Mouse (Mus musculus) myocyte (in vitro differentiated cells): ENCODE measurements at regions not wholly inside any gene's neighbourhood (a gene's known extent, or its start where the extent isn't known, plus 50 kb on each side); places are given as distances from the start of the nearest gene placed in this dataset.

ENCODE experiments used
- E2F4 ChIP-seq: IDR thresholded peaks from one replicate; pipeline ENCODE4 v1.6.1; 2011; ENCODE audit warnings: mild to moderate bottlenecking, control low read depth, moderate library complexity; ENCODE audit not compliant: insufficient read depth
- MAX ChIP-seq: IDR thresholded peaks from one replicate; pipeline ENCODE4 v1.6.1; 2011; ENCODE audit warnings: low read depth, mild to moderate bottlenecking, control low read depth
- MYOG ChIP-seq, 3 experiments: IDR thresholded peaks; one replicate each; pipeline ENCODE4 v1.6.1; 2011; ENCODE audit warnings: control low read depth in 2 of 3, low read depth in 2 of 3, mild to moderate bottlenecking in 2 of 3; ENCODE audit not compliant: insufficient read length in 2 of 3, control insufficient read depth in 1 of 3, insufficient read depth in 1 of 3
- POLR2A ChIP-seq: IDR thresholded peaks from one replicate; pipeline ENCODE4 v1.6.1; 2011; ENCODE audit warnings: low read depth, mild to moderate bottlenecking, control low read depth, moderate library complexity; ENCODE audit not compliant: insufficient read length
- POLR2AphosphoS2 ChIP-seq: IDR thresholded peaks from one replicate; pipeline ENCODE4 v1.6.1; 2011; ENCODE audit warnings: low read depth, control low read depth; ENCODE audit not compliant: insufficient read length
- REST ChIP-seq: IDR thresholded peaks from one replicate; pipeline ENCODE4 v1.6.1; 2011; ENCODE audit warnings: mild to moderate bottlenecking, control low read depth, moderate library complexity; ENCODE audit not compliant: insufficient read depth, insufficient read length
- TCF12 ChIP-seq: IDR thresholded peaks from one replicate; pipeline ENCODE4 v1.6.1; 2011; ENCODE audit warnings: mild to moderate bottlenecking, control low read depth; ENCODE audit not compliant: poor library complexity, insufficient read depth, severe bottlenecking
- TCF3 ChIP-seq: IDR thresholded peaks from one replicate; pipeline ENCODE4 v1.6.1; 2011; ENCODE audit warnings: low read depth, control low read depth; ENCODE audit not compliant: insufficient read length
- USF1 ChIP-seq: IDR thresholded peaks from one replicate; pipeline ENCODE4 v1.6.1; 2011; ENCODE audit warnings: low read depth, mild to moderate bottlenecking, control low read depth, moderate library complexity

DNA sequence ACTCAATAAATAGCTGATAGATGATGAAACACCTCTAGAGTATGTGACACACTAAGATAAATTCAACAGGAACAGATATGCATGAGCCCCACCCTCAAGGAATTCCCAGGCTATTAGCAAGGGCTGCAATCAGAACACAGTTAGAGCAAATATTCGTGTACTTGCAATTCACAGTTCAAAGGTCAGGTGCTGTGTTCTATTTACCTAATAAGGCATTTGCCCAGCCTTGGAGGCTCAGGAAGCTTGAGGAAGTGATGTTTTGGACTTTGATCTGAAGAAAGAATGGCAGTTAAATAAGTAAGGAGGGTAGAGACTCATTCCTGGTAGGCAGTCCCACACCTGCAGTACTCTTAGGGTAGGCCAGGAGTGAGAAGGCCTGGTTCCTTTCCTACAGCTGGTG is 60.3 kb upstream of the Ifngr1 start:
- TF ChIP-seq POLR2AphosphoS2: no peak
- no peak for TF ChIP-seq MAX
- no peak for TF ChIP-seq MYOG (IDR thresholded peaks at IDR 0.05; ENCODE audit: control insufficient read depth in 1 of 3, insufficient read depth in 1 of 3, insufficient read length in 2 of 3, low read depth in 2 of 3)
- TF ChIP-seq POLR2A: no peak
- no peak for TF ChIP-seq REST
- TF ChIP-seq TCF12: no peak
- no peak for TF ChIP-seq TCF3
- TF ChIP-seq USF1: no peak
- TF ChIP-seq E2F4: no peak
